Mouse (Mus musculus) ovary, adult 18-20 months (tissue): ENCODE data around the gene Nepro.

Experiments used
- DNase-seq: peaks from one replicate; pipeline ENCODE4 v3.0.0; 2022; ENCODE audit warnings: low spot score, mixed read lengths

Nepro gene

DNA sequence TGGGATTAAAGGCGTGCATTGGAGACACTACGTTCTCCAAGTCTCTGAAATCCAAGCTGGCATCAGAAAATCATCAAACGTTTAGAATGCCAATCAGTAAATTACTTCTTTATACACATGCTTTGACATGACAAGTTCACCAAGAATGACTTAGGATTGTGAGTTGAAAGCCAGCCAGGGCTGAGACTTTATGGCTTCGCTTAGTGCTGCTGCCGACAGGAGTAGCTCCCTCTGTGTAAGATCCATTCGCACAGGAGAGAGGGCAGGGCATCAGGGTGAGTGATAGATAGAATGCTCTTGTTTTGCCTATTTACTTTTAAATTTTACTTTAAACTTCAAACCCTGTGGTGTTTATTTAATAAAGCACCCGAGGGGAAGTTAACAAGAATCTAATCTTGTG, 43.4 kb downstream of the Nepro start:
- DNase-seq: no peak

DNA sequence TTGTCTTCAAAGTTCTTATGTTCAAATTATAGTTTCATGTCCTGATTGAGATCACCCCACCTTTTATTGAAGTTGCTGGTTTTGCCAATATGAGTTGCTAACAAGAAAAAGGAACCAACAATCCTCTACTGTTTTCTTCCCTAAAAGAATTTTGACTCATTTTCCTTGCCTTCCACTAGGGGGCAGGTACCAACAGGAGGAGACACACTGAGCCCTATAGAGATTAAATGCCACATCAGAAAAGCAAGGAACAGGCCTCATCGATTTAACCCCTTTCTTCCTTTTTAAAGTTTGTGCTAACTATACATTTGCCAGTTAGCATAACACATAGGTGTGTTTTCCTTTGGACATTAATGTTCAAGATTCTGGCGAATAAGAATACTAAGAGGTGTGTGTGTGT, 43.9 kb downstream of the Nepro start:
- DNase-seq: no peak

DNA sequence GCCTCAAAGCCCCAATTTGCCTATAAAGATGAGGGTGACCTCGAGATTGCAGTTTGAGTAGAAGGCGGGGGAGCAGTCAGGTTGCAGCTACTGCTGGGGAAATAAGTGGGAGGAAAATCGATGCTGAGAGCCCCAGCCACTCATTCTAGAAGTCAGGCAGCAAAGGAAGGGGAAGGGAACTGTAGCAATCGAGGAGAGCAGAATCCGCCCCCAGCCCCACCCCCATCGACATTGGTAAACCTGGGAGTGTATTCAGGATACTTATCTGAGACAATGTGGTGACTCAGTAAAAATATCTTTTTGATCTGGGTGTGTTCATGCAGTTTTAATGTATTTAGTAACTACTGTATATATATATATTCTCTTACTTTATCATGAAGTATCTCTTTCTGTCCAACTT, 48.5 kb downstream of the Nepro start:
- DNase-seq: no peak

DNA sequence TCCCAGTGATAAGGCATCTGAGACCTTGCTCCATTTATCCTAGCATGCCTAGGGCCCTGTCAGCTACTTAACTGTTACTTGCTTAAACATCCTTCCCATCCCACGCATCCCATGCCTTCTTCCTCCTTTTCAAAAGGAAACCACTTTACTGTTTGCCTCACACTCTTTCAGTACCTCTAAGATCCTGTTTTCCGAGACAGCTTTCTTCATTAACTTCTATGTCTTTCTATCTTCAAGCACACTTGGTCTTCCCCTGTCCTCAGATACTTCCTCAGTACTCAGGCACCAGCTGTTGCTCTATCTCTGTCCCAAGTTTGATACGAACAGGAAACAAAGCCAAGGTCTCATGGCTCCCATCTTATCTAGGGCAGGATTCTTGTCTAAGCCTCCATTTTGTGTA, 49.6 kb downstream of the Nepro start:
- no peak for DNase-seq

DNA sequence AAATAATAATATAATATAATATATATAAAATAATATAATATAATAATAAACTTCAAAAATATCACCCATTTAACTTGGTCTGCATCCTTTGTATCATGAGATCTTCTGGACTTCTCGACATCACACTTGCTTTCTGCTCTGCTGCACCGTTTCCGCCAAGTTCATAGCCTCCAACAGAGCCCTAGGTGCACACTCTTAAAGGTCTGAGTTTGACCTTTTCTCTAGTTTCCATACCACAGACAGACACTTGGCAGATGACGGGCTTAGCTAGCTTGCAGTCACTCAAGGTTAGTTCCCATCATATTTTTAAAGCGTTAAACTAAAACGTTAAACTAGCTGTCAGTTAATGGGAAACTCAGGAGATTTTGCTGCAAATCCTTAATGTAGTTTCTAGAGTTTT, 50.1 kb downstream of the Nepro start:
- no peak for DNase-seq

DNA sequence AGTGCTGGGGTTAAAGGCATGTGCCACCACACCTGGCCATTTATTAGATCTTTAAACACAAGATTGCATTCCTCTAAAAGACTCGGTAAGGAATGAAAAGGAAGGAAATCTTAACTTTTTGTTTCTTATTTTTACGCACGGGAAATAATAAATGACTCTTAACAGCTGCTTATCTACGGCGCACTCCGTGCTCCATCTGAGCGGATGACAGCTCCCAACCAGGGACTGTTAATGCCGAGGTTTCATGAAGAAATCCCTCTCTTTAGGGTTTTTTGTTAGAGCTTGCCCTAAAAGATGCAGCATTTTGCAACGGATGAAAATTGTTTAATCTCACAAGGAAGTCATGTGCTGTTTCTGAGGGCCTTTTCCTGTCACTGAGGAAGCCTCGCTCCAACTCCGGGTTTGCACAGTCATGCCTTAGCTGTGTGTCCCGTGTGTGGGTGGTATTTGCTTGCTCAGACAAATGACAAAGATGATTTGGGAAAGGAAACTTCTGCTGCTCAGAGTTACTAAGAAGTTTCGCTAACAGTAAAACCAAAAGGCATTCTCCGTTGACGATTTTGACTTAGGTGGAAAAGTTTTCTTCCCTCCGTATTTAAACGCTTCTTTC, 54.5 kb downstream of the Nepro start:
- no peak for DNase-seq

DNA sequence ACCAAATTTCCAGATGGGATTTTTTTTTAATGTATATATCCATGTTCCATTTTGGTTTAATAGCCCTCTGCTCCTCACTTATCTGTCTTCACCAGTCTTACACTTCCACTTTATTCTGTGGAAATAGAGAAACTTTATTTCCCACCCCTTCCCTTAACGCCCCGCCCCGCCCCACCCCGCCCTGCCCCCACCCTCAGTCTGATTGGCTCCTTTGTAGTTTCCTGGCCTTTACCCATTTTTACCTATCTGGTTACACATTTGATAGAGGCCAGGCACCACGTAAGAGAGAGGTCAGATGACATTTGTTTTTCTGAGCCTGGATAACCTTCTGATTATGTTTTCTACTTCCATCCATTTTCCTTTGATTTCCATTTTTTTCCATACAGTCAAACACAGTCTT, 55.4 kb downstream of the Nepro start:
- DNase-seq: no peak

DNA sequence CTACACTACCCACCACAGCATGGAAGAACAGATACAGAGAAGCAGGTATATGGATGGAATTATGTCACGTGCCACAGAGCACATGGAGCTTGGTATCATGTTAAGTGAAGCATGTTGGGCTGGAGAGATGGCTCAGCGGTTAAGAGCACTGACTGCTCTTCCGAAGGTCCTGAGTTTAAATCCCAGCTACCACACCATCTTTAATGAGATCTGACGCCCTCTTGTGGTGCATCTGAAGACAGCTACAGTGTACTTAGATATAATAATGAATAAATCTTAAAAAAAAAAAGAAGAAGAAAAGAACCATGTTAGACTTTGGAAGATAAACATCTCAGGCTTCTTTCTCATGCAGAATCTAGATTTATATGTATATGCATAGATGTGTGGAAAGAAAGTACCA, 56.6 kb downstream of the Nepro start:
- no peak for DNase-seq
